Mouse (Mus musculus): ENCODE results near the gene Ppp1r15b. TPM values are rescaled to one million over a fixed set of nuclear protein-coding genes. Genes with fewer than 3 reads are reported as not detected.

Ppp1r15b gene
- polyA plus RNA-seq, 1 experiment = 31.7 TPM

DNA sequence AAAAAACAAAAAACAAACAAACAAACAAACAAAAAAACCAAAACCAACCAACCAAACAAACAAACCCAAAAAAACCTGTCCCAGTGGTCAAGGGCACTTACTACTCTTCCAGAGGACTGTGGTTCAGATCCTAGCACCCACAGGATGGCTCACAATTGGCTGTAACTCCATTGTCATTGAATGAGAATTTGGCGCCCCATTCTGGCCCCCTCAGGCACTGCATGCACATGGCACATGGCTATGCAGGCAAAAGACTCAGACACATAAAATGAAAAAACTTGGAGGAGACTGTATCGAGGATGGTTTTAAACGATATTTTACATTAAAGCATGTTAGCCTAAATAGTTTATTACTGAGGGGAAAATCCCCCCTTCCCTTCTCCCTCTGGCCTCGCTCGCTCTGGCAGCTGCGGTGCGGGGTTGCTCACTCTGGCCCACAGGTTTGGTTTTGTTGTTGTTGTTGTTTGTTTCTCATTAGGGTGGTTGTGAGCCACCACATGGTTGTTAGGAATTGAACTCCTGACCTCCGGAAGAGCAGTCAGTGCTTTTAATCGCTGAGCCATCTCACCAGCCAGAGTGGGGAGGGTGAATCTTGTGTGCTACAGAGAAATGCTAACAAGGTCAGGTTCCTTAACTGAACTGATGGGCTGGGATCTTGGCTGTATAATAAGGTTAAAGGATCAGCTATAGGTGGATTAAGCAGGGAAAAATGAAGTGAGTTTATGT is 5.1 kb upstream of the Ppp1r15b start:
- H3K4me1 ChIP-seq (ENCODE audit: control insufficient read depth, insufficient read depth, low read length) = no peaks in the 10 kb centered on the region; the same call in 1 of the 2 replicates
- H3K4me3 ChIP-seq (replicated peaks; ENCODE audit: insufficient read depth, low read depth, low read length) = no peak overlapping the region
- TF ChIP-seq POLR2A (IDR thresholded peaks at IDR 0.05; ENCODE audit: borderline replicate concordance, insufficient read depth, low read length) = no peak
- no peak for TF ChIP-seq CTCF (IDR thresholded peaks at IDR 0.05; ENCODE audit: borderline replicate concordance, insufficient read depth, low read depth, low read length)
- H3K27me3 ChIP-seq (ENCODE audit: control insufficient read depth, insufficient read depth, low read length) = no peaks in the 10 kb centered on the region
- no peak for DNase-seq
- 91% methylated on average over 9 of the region's 9 CpGs for whole genome bisulfite sequencing
- H3K27ac ChIP-seq (ENCODE audit: insufficient read depth, low read length) = no peak overlapping the region

DNA sequence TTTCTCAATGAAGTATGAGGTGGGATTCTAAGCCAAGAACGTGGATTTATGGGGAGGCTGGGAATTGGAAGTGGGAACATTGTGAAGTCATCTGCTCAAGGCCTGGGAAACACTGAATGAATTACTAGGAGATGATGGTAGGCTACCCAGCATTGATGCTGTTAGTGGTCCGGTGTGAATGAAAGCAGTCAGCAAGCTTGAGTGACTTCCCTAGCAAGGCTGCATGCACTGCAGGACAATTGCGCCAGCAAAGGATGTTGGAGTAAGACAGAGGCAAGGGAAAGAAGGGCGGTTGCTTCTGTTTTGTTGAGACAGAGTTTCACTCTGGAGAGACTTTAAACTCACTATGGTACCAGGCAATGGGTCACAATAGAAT is 4.6 kb upstream of the Ppp1r15b start:
- DNase-seq = no peak
- no peaks in the 10 kb centered on the region for H3K27me3 ChIP-seq (ENCODE audit: control insufficient read depth, insufficient read depth, low read length)
- TF ChIP-seq POLR2A (IDR thresholded peaks at IDR 0.05; ENCODE audit: borderline replicate concordance, insufficient read depth, low read length) = no peak
- no peak for TF ChIP-seq CTCF (IDR thresholded peaks at IDR 0.05; ENCODE audit: borderline replicate concordance, insufficient read depth, low read depth, low read length)
- H3K4me3 ChIP-seq (replicated peaks; ENCODE audit: insufficient read depth, low read depth, low read length) = no peak overlapping the region
- no peaks in the 10 kb centered on the region; the same call in 1 of the 2 replicates for H3K4me1 ChIP-seq (ENCODE audit: control insufficient read depth, insufficient read depth, low read length)
- H3K27ac ChIP-seq (ENCODE audit: insufficient read depth, low read length) = no peak overlapping the region
- 60% methylated on average over 4 of the region's 4 CpGs for WGBS

DNA sequence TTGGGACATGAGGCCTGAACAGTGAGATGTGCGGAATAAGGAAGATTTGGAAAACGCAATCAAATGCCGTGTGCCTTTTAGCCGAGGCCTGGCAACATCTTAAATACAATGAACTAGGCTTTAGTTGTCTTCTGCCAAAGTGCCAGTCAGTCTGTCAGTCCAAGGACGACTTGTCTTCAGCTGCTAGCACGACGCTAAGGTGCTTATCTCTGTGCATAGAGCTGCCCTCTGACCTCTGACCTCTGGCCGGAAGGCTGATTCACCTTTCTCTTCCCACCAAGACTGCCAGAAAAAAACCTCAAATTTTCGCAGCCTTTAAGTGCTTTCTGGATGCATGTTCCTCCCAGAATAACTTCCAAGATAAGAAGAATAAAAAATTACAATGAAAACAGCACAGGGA is 3.6 kb upstream of the Ppp1r15b start:
- TF ChIP-seq CTCF (IDR thresholded peaks at IDR 0.05; ENCODE audit: borderline replicate concordance, insufficient read depth, low read depth, low read length) = no peak
- no peak for TF ChIP-seq POLR2A (IDR thresholded peaks at IDR 0.05; ENCODE audit: borderline replicate concordance, insufficient read depth, low read length)
- Histone ChIP-seq H3K27me3 (ENCODE audit: control insufficient read depth, insufficient read depth, low read length) (no peaks in the 10 kb centered on the region), H3K4me3 (replicated peaks; ENCODE audit: insufficient read depth, low read depth, low read length) (no peak overlapping the region), H3K27ac (ENCODE audit: insufficient read depth, low read length) (no peak overlapping the region), H3K4me1 (ENCODE audit: control insufficient read depth, insufficient read depth, low read length) (no peaks in the 10 kb centered on the region; the same call in 1 of the 2 replicates)
- 76% methylated on average over 9 of the region's 9 CpGs for WGBS
- DNase-seq = no peak

DNA sequence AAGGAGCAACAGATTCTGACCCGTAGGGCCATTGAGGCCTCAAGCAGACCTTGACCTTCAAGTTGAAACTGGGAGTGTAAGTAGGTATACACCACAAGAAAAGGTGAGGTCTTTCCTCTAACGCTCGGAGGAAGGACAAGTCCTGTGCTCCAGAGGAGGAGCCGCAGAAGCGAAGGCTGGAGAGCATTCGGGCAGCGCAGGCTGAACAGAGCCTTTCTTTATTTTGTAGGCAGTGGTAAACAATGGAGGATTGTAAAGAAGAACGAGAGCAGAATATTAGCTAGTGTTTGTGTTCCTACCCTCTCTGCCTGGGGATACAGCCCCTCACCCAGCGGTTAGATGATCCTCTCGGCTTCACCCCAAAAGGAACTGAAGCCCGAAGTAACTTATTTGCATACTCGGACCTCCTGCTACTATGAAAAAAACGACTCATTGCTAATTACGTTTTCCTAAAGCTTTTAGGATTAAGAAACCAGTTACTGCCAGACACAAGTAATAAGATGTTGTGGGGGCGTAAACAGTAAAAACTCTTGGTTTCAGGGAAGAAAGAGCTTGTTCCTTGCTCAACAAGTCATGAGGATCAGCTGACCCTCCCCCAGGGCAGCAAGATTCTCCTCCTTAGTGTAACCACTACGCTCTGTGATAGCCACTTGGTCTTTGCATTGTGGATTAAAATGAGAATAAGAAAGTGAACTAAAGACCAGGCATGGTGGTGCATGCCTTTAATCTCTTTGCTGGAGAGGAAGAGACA is 1.3 kb upstream of the Ppp1r15b start:
- Histone ChIP-seq H3K27ac (ENCODE audit: insufficient read depth, low read length) (peak overlapping the region; percentile 52; the same call in 1 of the 2 replicates), H3K4me3 (replicated peaks; ENCODE audit: insufficient read depth, low read depth, low read length) (no peak overlapping the region), H3K27me3 (ENCODE audit: control insufficient read depth, insufficient read depth, low read length) (no peaks in the 10 kb centered on the region), H3K4me1 (ENCODE audit: control insufficient read depth, insufficient read depth, low read length) (no peaks in the 10 kb centered on the region; the same call in 1 of the 2 replicates)
- no peak for TF ChIP-seq POLR2A (IDR thresholded peaks at IDR 0.05; ENCODE audit: borderline replicate concordance, insufficient read depth, low read length)
- WGBS = 47% methylated on average over 16 of the region's 16 CpGs
- peak in 1 of 2 experiments; percentile 12 for DNase-seq

DNA sequence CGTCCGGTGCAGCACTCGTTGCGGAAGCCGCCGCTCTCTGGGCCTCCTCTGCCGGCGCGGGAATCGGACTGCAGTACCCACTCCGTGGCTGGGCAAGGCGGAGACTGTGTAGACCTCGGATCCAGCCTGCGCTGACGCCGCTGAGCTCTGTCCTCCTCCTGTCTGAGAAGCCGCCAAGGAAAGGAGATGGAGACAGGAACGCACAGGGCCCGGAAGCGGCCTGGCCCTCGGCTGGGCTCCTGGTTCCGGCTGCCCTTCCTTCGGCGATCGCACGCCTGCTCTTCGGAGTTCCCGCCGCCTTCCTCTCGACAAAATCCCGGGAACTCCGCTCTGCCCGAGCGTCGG is 590 bp downstream of the Ppp1r15b start:
- TF ChIP-seq POLR2A (IDR thresholded peaks at IDR 0.05; ENCODE audit: borderline replicate concordance, insufficient read depth, low read length) (no peak), CTCF (IDR thresholded peaks at IDR 0.05; ENCODE audit: borderline replicate concordance, insufficient read depth, low read depth, low read length) (no peak)
- 1% methylated on average over 35 of the region's 35 CpGs for WGBS
- no peaks in the 10 kb centered on the region; the same call in 1 of the 2 replicates for H3K4me1 ChIP-seq (ENCODE audit: control insufficient read depth, insufficient read depth, low read length)

DNA sequence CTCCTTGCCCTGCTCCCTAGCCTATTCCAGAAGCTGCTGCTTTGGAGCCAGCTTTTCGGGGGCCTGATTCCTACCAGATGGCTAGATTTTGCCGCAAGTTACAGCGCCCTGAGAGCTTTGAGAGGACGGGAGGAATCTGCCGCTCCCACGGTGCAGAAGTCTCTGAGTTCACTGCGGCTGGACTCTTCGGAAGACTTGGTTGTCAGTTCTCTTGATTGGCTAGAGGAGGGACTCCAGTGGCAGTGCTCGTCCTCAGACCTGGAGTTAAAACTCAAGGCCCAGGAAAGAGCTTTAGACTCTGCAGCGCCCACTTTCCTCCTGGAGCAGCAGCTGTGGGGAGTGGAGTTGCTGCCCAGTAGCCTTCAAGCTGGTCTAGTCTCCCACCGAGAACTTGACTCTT is 993 bp downstream of the Ppp1r15b start:
- H3K27ac ChIP-seq (ENCODE audit: insufficient read depth, low read length) = peak overlapping the region; percentile 83; the same call in 1 of the 2 replicates
- 0% methylated on average over 11 of the region's 11 CpGs for WGBS
- no peaks in the 10 kb centered on the region; the same call in 1 of the 2 replicates for H3K4me1 ChIP-seq (ENCODE audit: control insufficient read depth, insufficient read depth, low read length)
- H3K27me3 ChIP-seq (ENCODE audit: control insufficient read depth, insufficient read depth, low read length) = no peaks in the 10 kb centered on the region
- TF ChIP-seq CTCF (IDR thresholded peaks at IDR 0.05; ENCODE audit: borderline replicate concordance, insufficient read depth, low read depth, low read length) = no peak
- TF ChIP-seq POLR2A (IDR thresholded peaks at IDR 0.05; ENCODE audit: borderline replicate concordance, insufficient read depth, low read length) = no peak
- peak overlapping the region; percentile 81 for H3K4me3 ChIP-seq (replicated peaks; ENCODE audit: insufficient read depth, low read depth, low read length)
- DNase-seq = peak in 1 of 2 experiments; percentile 16

More for the DNA sequence above, 590 bp downstream of the Ppp1r15b start:
- Histone ChIP-seq H3K27ac (ENCODE audit: insufficient read depth, low read length) (peak overlapping the region; percentile 83), H3K27me3 (ENCODE audit: control insufficient read depth, insufficient read depth, low read length) (no peaks in the 10 kb centered on the region), H3K4me3 (replicated peaks; ENCODE audit: insufficient read depth, low read depth, low read length) (peak overlapping the region; percentile 81)
- DNase-seq = no peak

DNA sequence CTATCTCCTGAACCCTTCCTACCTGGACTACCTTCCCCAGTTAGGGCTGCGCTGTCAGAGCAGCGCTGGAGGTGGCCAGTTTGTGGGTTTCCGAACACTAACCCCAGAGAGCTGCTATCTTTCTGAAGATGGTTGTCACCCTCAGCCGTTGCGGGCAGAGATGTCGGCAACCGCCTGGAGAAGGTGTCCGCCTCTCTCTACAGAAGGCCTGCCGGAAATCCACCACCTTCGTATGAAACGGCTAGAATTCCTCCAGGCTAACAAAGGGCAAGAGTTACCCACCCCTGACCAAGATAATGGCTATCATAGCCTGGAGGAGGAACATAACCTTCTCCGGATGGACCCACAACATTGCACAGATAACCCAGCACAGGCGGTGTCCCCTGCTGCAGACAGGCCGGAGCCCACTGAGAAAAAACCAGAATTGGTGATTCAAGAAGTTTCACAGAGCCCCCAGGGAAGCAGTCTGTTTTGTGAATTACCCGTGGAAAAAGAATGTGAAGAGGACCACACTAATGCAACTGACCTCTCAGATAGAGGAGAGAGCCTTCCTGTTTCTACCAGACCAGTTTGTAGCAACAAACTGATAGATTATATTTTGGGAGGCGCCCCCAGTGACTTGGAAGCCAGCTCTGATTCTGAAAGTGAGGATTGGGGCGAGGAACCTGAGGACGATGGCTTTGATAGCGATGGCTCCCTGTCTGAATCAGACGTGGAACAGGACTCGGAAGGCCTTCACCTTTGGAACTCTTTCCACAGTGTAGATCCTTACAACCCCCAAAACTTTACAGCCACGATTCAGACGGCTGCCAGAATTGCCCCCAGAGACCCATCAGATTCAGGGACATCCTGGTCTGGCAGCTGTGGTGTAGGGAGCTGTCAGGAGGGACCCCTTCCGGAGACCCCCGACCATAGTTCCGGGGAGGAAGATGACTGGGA is 1.7 kb downstream of the Ppp1r15b start:
- DNase-seq = no peak
- Histone ChIP-seq H3K27me3 (ENCODE audit: control insufficient read depth, insufficient read depth, low read length) (no peaks in the 10 kb centered on the region), H3K27ac (ENCODE audit: insufficient read depth, low read length) (0 out of 2 replicates have a peak overlapping the region, but pooled peaks have one; percentile 13), H3K4me1 (ENCODE audit: control insufficient read depth, insufficient read depth, low read length) (no peaks in the 10 kb centered on the region; the same call in 1 of the 2 replicates), H3K4me3 (replicated peaks; ENCODE audit: insufficient read depth, low read depth, low read length) (peak overlapping the region; percentile 81)
- 1% methylated on average over 26 of the region's 26 CpGs for WGBS
- TF ChIP-seq CTCF (IDR thresholded peaks at IDR 0.05; ENCODE audit: borderline replicate concordance, insufficient read depth, low read depth, low read length) (no peak), POLR2A (IDR thresholded peaks at IDR 0.05; ENCODE audit: borderline replicate concordance, insufficient read depth, low read length) (no peak)

Data from cerebellum, adult 2 months (tissue).